Mouse (Mus musculus) forebrain, embryonic 14.5 days (tissue): ENCODE data around the gene Trrap. TPM values are rescaled to one million over a fixed set of nuclear protein-coding genes. Genes with fewer than 3 reads are reported as not detected.

Experiments
- microRNA-seq: library from miRNA; unstranded; fragments of <30 nt; microRNA quantifications from one replicate; pipeline ENCODE4, GENCODE M21; 2016
- polyA plus RNA-seq: library from polyadenylated mRNA; unstranded; fragments of >200 nt; fragmentation: Nextera tagmentation; extraction: Ambion mirVana; gene quantifications from 2 replicates; pipeline ENCODE4 v1.2.1, GENCODE M21; 2014

Gene Trrap
- polyA plus RNA-seq, 1 experiment from 2014 or later = 54.0 TPM

Small RNAs within 50 kb of the gene (microRNA-seq; reads per million reads assigned to microRNA genes)
- gene Mir7039 = not detected

Other genes with a start within 250 kb of the Trrap start
- 3.0 TPM in 2 replicates for gene Nptx2, start 221.8 kb upstream of the Trrap start, polyA plus RNA-seq
- 108 and 139 TPM in 2 replicates for gene Tmem130, start 5.9 kb upstream of the Trrap start, polyA plus RNA-seq
- gene Smurf1, start 198.1 kb downstream of the Trrap start, polyA plus RNA-seq = 16.5 and 22.7 TPM in 2 replicates